Mouse (Mus musculus): ENCODE measurements around the gene Hras.

Hras gene

DNA sequence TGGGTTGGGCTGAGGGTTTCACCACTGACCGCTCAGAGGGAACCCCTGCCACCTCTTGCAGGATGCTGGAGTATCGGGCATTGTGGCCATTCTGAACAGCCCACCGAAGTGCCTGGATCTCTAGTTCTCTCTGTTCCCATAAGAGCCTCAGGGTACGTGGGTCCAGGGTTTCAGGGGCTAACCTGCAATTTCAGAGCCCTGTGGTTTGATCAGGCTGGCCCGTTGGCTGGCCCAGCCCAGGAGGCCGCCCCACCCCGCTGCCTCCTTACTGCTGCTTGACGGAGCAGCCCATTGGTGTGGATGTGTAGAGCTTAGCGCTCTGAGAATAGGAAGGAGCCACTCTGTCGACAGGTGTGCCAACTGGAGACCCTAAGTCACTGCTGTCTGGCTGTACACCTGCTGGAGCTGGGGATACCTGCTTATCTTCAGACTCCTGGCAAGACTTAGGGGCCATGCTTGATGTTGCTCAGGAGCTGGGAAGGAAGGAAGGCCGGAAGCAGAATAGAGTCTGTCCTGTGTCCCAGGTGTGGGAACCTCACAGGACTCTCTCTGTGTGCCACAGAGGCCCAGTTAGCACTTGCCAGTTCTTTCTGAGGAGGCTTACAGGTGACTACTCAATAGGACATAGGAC is 19.9 kb upstream of the Hras start, which contains the start of gene Lmntd2:
TSS of gene Lmntd2 (minus strand) at position 476 of the 631 bp plus-strand sequence.
- no peak for DNase-seq (ENCODE audit: low spot score)

GRCm38 (mm10) chr7:141213133-141213532 is 19.3 kb upstream of the Hras start:
- DNase-seq (ENCODE audit: low spot score), result no peak

DNA sequence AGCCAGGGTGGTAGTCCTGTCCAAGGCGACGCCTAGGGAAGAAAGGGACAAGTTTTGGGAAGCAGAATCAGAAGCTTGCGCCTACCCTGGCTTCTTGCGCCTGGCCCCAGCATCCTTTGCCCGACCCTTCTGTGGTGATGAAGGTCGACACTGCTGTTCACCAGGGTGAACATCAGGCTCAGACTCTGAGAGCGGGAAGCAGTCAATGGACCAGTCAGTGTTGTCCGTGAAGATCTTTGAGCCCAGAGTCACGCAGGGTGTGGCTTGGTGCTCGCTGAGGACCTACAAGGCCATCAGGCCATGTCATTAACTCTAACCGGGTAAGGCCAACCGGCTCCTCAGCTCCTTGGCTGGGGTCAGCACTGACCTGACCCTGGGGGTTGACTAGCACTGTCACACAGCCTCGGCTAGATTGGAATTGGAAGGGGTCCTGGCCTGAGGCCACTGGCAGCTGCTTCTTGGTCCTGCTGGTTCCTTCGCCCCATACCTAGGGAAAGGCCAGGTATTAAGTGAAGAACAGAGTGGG is 16.9 kb upstream of the Hras start:
- DNase-seq (ENCODE audit: low spot score), result no peak

- no peak for DNase-seq (ENCODE audit: low spot score)
Observed at GRCm38 (mm10) chr7:141210137-141210536, 16.3 kb upstream of the Hras start.

DNA sequence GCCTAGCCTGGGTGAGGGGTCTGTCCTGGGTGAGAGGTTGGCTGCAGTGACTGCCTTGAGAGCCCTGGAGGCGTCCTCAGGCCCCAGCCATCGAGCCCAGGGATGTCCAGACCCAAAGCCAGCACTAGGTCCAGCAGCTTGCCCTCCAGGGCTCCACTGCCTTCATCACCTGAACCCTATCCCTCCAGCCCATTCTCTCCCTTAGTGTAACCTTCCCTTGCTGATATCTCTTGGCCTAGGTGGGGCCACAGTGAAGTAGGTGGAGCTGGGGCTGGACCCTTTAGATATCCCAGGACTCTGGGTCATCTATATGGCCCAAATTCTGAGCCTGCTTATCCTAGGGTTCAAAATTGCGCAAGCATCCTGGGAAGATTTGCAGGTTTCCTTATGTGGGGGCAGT is 15.7 kb upstream of the Hras start:
- no peak for DNase-seq (ENCODE audit: low spot score)

GRCm38 (mm10) chr7:141206182-141206937 is 12.6 kb upstream of the Hras start:
- no peak for DNase-seq (ENCODE audit: low spot score)

GRCm38 (mm10) chr7:141205504-141205903 is 11.7 kb upstream of the Hras start:
- DNase-seq (ENCODE audit: low spot score), result no peak

- DNase-seq (ENCODE audit: low spot score), result no peak
Observed at GRCm38 (mm10) chr7:141204546-141204945, 10.7 kb upstream of the Hras start.

DNA sequence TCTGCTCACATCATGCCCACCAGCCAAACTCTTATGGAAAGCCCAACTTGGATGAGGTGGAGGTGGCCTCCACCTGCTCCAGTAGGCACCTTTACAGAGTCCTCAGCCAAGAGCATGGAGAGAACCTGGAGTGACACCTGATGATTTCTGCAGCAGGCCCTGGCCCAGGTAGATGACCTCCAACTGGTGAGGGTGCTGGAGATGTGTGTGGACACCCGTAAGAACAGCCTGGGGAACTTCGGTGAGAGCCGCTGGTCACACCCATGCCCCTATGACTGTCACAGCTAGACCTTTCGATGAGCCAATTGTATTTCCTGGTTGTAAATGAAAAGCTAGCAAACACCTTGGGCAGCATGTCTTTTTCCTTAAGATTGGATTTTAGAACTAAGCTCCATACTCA is 4.3 kb upstream of the Hras start:
- no peak for DNase-seq (ENCODE audit: low spot score)

DNA sequence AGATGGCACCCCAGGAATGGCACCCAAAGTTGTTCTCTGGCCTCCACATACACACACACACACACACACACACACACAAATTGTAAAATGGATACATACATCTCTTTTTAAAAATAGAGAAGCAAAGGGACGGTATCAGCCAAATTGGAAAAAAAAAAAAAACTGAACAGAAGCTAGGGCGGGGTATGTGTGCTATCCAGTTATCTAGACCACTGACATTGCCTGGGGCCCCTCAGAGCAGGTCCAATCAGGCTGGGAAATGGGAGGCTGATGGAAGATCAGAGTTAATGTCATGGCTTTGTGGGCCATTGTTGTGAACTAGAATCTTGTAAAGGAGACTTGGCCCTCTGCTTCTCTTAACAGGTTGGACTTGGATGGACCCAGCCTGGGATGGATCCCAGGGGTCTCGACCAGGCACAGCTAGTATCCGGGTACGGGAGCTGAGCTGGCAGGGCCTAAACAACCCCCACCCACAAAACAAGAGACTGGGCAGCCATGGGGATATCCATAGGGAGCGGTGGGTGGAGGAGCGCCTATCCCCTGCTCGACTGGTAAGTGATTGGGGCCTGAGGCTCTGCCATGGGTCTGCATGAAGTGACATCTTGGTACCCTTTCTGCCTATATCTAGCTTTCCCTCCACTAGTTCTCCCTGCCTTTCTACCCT is 2.9 kb upstream of the Hras start:
- DNase-seq (ENCODE audit: low spot score), result no peak

GRCm38 (mm10) chr7:141195754-141196153 is 1.9 kb upstream of the Hras start:
- DNase-seq (ENCODE audit: low spot score), result no peak

DNA sequence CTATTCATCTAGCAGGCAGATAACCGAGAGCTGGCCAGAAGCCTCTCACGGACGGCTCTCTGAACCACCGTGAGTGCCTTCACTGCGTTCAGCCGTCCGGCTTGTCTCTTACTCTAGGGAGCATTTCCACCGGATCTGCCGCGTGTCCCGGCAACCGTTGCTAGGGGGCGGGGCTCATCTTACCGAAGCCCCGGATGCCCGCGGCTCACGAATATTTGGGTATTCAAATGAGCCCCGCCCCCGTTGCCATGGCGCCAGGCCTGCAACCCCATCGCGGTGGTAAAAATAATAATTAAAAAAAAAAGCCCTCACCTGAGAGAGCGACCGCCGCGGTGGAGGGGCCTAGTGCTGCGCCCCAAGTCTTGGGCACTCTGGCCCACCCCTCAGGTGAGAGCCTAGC is 1.0 kb upstream of the Hras start:
- DNase-seq (ENCODE audit: low spot score), result peak; percentile 61

GRCm38 (mm10) chr7:141194409-141194808 is 604 bp upstream of the Hras start:
- no peak for DNase-seq (ENCODE audit: low spot score)

GRCm38 (mm10) chr7:141193348-141193856 is 403 bp downstream of the Hras start:
- DNase-seq (ENCODE audit: low spot score), result no peak

- no peak for DNase-seq (ENCODE audit: low spot score)
Observed at GRCm38 (mm10) chr7:141192776-141193347, 943 bp downstream of the Hras start.

DNA sequence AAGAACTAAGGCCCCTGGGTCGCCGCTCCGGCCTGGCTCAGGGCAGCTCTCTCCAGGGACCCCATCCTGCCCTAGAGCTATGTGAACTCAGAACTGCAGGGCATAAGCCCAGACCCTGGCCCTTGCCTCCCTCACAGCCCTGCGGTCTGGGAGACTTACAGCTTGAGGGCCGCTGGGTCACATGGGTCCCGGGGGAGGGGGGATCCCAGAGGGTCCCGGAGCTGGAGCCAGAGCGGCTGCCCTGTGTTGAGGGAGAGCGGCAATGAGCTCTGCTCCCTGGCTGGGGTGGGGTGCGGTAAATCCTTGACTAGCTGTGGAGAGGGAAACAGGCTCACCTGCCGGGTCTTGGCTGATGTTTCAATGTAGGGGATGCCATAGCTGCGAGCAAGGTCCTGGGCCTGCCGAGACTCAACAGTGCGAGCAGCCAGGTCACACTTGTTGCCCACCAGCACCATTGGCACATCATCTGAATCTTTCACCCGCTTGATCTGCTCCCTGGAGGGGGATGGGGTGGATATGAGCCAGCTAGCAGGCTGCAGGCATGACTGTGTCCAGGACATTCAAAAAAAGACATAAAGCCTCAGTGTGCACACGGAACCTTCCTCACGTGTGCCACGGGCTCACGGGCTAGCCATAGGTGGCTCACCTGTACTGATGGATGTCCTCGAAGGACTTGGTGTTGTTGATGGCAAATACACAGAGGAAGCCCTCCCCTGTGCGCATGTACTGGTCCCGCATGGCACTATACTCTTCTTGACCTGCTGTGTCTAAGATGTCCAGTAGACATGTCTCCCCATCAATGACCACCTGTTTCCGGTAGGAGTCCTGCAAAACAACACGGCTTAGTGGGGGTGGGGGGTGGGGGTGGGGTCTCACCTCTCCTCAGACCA is 1.8 kb downstream of the Hras start:
- DNase-seq (ENCODE audit: low spot score), result no peak

GRCm38 (mm10) chr7:141191036-141191435 is 2.8 kb downstream of the Hras start:
- no peak for DNase-seq (ENCODE audit: low spot score)

DNA sequence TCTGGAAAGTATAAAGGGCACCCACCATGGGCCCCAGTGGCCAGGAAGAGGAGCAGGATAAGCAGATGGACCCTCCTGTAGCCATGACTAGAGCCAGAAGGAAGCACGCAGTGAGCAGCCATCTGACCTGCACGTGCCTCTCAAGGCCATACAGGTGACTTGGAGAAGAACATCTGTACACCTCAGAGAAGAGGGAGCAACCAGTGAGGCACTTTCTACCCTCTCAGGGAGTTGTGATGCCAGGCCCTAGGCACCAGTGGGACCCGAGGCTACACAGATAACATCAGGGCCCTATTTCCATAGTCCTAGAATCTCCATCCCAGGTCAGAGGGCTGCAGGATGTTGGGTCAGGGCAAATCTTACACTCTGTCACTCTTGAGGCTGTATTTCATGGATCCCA is 3.6 kb downstream of the Hras start:
- no peak for DNase-seq (ENCODE audit: low spot score)

- no peak for DNase-seq (ENCODE audit: low spot score)
Observed at GRCm38 (mm10) chr7:141188733-141189132, 5.1 kb downstream of the Hras start.

GRCm38 (mm10) chr7:141188194-141188593 is 5.6 kb downstream of the Hras start:
- no peak for DNase-seq (ENCODE audit: low spot score)

- DNase-seq (ENCODE audit: low spot score), result peak; percentile 53
Observed at GRCm38 (mm10) chr7:141176173-141176572, 17.6 kb downstream of the Hras start.

Measured in urinary bladder, postnatal 10 days (tissue).